Mouse (Mus musculus): ENCODE measurements around the gene Tsc22d4. TPM values are rescaled to one million over a fixed set of nuclear protein-coding genes. Genes with fewer than 3 reads are reported as not detected.
A peak's percentile ranks its signal among the peaks of the same experiment; 100 is the strongest.

Gene Tsc22d4
- polyA plus RNA-seq, 1 experiment from 2014 or later, result 144 TPM

- H3K27me3 ChIP-seq (replicated peaks), result peaks cover 3% of the 10 kb centered on the region
- H3K9ac ChIP-seq, result peak overlapping the region; percentile 97
- H3K4me1 ChIP-seq (replicated peaks), result peaks cover 52% of the 10 kb centered on the region
- ATAC-seq (ENCODE audit: insufficient number of reproducible peaks, low FRiP score), result no peak
- no peak overlapping the region for H3K27ac ChIP-seq (ENCODE audit: poor library complexity, severe bottlenecking)
- H3K4me3 ChIP-seq, result peak overlapping the region; percentile 80
- H3K4me2 ChIP-seq, result peak overlapping the region; percentile 93
- H3K36me3 ChIP-seq, result peaks cover 50% of the 10 kb centered on the region
- 64% methylated on average over 9 of the region's 9 CpGs for WGBS
- H3K9me3 ChIP-seq (replicated peaks), result no peaks in the 10 kb centered on the region
These were observed 38.5 kb downstream of the Tsc22d4 start for GRCm38 (mm10) chr5:137783901-137784540.

GRCm38 (mm10) chr5:137784546-137784945 lies 39.0 kb downstream of the Tsc22d4 start:
- Histone ChIP-seq H3K9me3 (replicated peaks) (no peaks in the 10 kb centered on the region), H3K27me3 (replicated peaks) (peaks cover 3% of the 10 kb centered on the region), H3K9ac (peak overlapping the region; percentile 97), H3K4me2 (peak overlapping the region; percentile 93), H3K36me3 (peaks cover 50% of the 10 kb centered on the region), H3K27ac (ENCODE audit: poor library complexity, severe bottlenecking) (peak overlapping the region; percentile 99; the same call in 1 of the 2 replicates), H3K4me3 (peak overlapping the region; percentile 80), H3K4me1 (replicated peaks) (peaks cover 50% of the 10 kb centered on the region)
- 82% methylated on average over 14 of the region's 14 CpGs for WGBS
- ATAC-seq (ENCODE audit: insufficient number of reproducible peaks, low FRiP score), result no peak

- peaks cover 3% of the 10 kb centered on the region for H3K27me3 ChIP-seq (replicated peaks)
- peak; percentile 16 for ATAC-seq (ENCODE audit: insufficient number of reproducible peaks, low FRiP score)
- peak overlapping the region; percentile 97 for H3K9ac ChIP-seq
- H3K27ac ChIP-seq (ENCODE audit: poor library complexity, severe bottlenecking), result peak overlapping the region; percentile 99
- peaks cover 41% of the 10 kb centered on the region for H3K4me1 ChIP-seq (replicated peaks)
- peak overlapping the region; percentile 93 for H3K4me2 ChIP-seq
- WGBS, result 1% methylated on average over 52 of the region's 62 CpGs
- peaks cover 45% of the 10 kb centered on the region for H3K36me3 ChIP-seq
- H3K9me3 ChIP-seq (replicated peaks), result no peaks in the 10 kb centered on the region
- H3K4me3 ChIP-seq, result peak overlapping the region; percentile 80
These were observed 39.9 kb downstream of the Tsc22d4 start for GRCm38 (mm10) chr5:137785164-137786031.

GRCm38 (mm10) chr5:137786109-137786942 lies 40.8 kb downstream of the Tsc22d4 start:
- peak overlapping the region; percentile 80 for H3K4me3 ChIP-seq
- ATAC-seq (ENCODE audit: insufficient number of reproducible peaks, low FRiP score), result peak; percentile 94
- under 1% methylated on average over 79 of the region's 79 CpGs for WGBS

GRCm38 (mm10) chr5:137787151-137787928 lies 41.8 kb downstream of the Tsc22d4 start, which contains the start of the genes Mepce and Zcwpw1:
Gene Mepce, minus strand, starts transcription at chr5:137787655.
Gene Zcwpw1, plus strand, starts transcription at chr5:137787798.
- Histone ChIP-seq H3K4me3 (peak within 1 kb of the TSS; percentile 80), H3K27me3 (replicated peaks) (peaks cover 3% of the 10 kb centered on the region), H3K4me1 (replicated peaks) (peaks cover 35% of the 10 kb centered on the region), H3K27ac (ENCODE audit: poor library complexity, severe bottlenecking) (peak within 1 kb of the TSS; percentile 99), H3K36me3 (peaks cover 26% of the 10 kb centered on the region), H3K4me2 (peak within 1 kb of the TSS; percentile 93), H3K9me3 (replicated peaks) (no peaks in the 10 kb centered on the region), H3K9ac (peak within 1 kb of the TSS; percentile 97)
- WGBS, result under 1% methylated on average over 48 of the region's 48 CpGs
- ATAC-seq (ENCODE audit: insufficient number of reproducible peaks, low FRiP score), result peak; percentile 65

More at GRCm38 (mm10) chr5:137786109-137786942, 40.8 kb downstream of the Tsc22d4 start:
- H3K27me3 ChIP-seq (replicated peaks), result peaks cover 3% of the 10 kb centered on the region
- peak overlapping the region; percentile 99 for H3K27ac ChIP-seq (ENCODE audit: poor library complexity, severe bottlenecking)
- H3K36me3 ChIP-seq, result peaks cover 36% of the 10 kb centered on the region
- no peaks in the 10 kb centered on the region for H3K9me3 ChIP-seq (replicated peaks)
- H3K4me1 ChIP-seq (replicated peaks), result peaks cover 39% of the 10 kb centered on the region
- peak overlapping the region; percentile 97 for H3K9ac ChIP-seq
- peak overlapping the region; percentile 93 for H3K4me2 ChIP-seq

- no peak for ATAC-seq (ENCODE audit: insufficient number of reproducible peaks, low FRiP score)
- Histone ChIP-seq H3K4me3 (peak overlapping the region; percentile 52), H3K36me3 (peaks cover 17% of the 10 kb centered on the region), H3K4me1 (replicated peaks) (peaks cover 28% of the 10 kb centered on the region), H3K9me3 (replicated peaks) (no peaks in the 10 kb centered on the region), H3K27me3 (replicated peaks) (peaks cover 3% of the 10 kb centered on the region), H3K9ac (no peak overlapping the region), H3K27ac (ENCODE audit: poor library complexity, severe bottlenecking) (no peak overlapping the region), H3K4me2 (peak overlapping the region; percentile 93)
- WGBS, result 63% methylated on average over 24 of the region's 24 CpGs
These were observed 42.6 kb downstream of the Tsc22d4 start for GRCm38 (mm10) chr5:137788171-137788570.

- ATAC-seq (ENCODE audit: insufficient number of reproducible peaks, low FRiP score), result no peak
- H3K4me2 ChIP-seq, result no peak overlapping the region
- H3K9me3 ChIP-seq (replicated peaks), result no peaks in the 10 kb centered on the region
- H3K36me3 ChIP-seq, result peaks cover 9% of the 10 kb centered on the region; the same call in 1 of the 2 replicates
- WGBS, result 88% methylated on average over 2 of the region's 2 CpGs
- peaks cover 19% of the 10 kb centered on the region for H3K4me1 ChIP-seq (replicated peaks)
- H3K27ac ChIP-seq (ENCODE audit: poor library complexity, severe bottlenecking), result no peak overlapping the region
- H3K4me3 ChIP-seq, result no peak overlapping the region
- H3K9ac ChIP-seq, result no peak overlapping the region
- peaks cover 3% of the 10 kb centered on the region for H3K27me3 ChIP-seq (replicated peaks)
These were observed 43.5 kb downstream of the Tsc22d4 start for GRCm38 (mm10) chr5:137788946-137789531.

- ATAC-seq (ENCODE audit: insufficient number of reproducible peaks, low FRiP score), result no peak
- Histone ChIP-seq H3K4me2 (no peak overlapping the region), H3K4me3 (no peak overlapping the region), H3K4me1 (replicated peaks) (0 out of 2 replicates have a peak, but pooled peaks cover 6% of the 10 kb centered on the region), H3K27ac (ENCODE audit: poor library complexity, severe bottlenecking) (no peak overlapping the region), H3K9me3 (replicated peaks) (no peaks in the 10 kb centered on the region), H3K27me3 (replicated peaks) (peaks cover 3% of the 10 kb centered on the region), H3K36me3 (no peaks in the 10 kb centered on the region), H3K9ac (no peak overlapping the region)
These were observed 46.0 kb downstream of the Tsc22d4 start for GRCm38 (mm10) chr5:137791553-137791952.

- Histone ChIP-seq H3K9ac (no peak overlapping the region), H3K27me3 (replicated peaks) (no peaks in the 10 kb centered on the region), H3K4me2 (no peak overlapping the region), H3K4me1 (replicated peaks) (no peaks in the 10 kb centered on the region), H3K4me3 (no peak overlapping the region), H3K36me3 (no peaks in the 10 kb centered on the region), H3K9me3 (replicated peaks) (no peaks in the 10 kb centered on the region), H3K27ac (ENCODE audit: poor library complexity, severe bottlenecking) (no peak overlapping the region)
- 74% methylated on average over 3 of the region's 3 CpGs for WGBS
- no peak for ATAC-seq (ENCODE audit: insufficient number of reproducible peaks, low FRiP score)
These were observed 51.1 kb downstream of the Tsc22d4 start for GRCm38 (mm10) chr5:137796606-137797005.

GRCm38 (mm10) chr5:137800917-137801316 lies 55.4 kb downstream of the Tsc22d4 start:
- Histone ChIP-seq H3K9me3 (replicated peaks) (no peaks in the 10 kb centered on the region), H3K27ac (ENCODE audit: poor library complexity, severe bottlenecking) (no peak overlapping the region), H3K4me2 (no peak overlapping the region), H3K9ac (no peak overlapping the region), H3K36me3 (no peaks in the 10 kb centered on the region), H3K4me1 (replicated peaks) (no peaks in the 10 kb centered on the region), H3K4me3 (no peak overlapping the region), H3K27me3 (replicated peaks) (no peaks in the 10 kb centered on the region)
- no peak for ATAC-seq (ENCODE audit: insufficient number of reproducible peaks, low FRiP score)
- 67% methylated on average over 3 of the region's 3 CpGs for WGBS

Data from heart, embryonic 12.5 days (tissue).